Mouse (Mus musculus): ENCODE data around the gene Eipr1.

The Eipr1 gene

GRCm38 (mm10) chr12:28823518-28823917, 71.9 kb downstream of the Eipr1 start:
- no peak for DNase-seq (ENCODE audit: low read depth, low spot score)

GRCm38 (mm10) chr12:28829502-28829901, 77.9 kb downstream of the Eipr1 start:
- DNase-seq (ENCODE audit: low read depth, low spot score), result peak; percentile 71

GRCm38 (mm10) chr12:28830471-28830870, 78.9 kb downstream of the Eipr1 start:
- DNase-seq (ENCODE audit: low read depth, low spot score), result no peak

GRCm38 (mm10) chr12:28831066-28831733, 79.6 kb downstream of the Eipr1 start:
- peak; percentile 57 for DNase-seq (ENCODE audit: low read depth, low spot score)

- peak; percentile 92 for DNase-seq (ENCODE audit: low read depth, low spot score)
These were observed 82.7 kb downstream of the Eipr1 start for GRCm38 (mm10) chr12:28834266-28834665.

GRCm38 (mm10) chr12:28835683-28836082, 84.1 kb downstream of the Eipr1 start:
- DNase-seq (ENCODE audit: low read depth, low spot score), result peak; percentile 72

GRCm38 (mm10) chr12:28838268-28838667, 86.7 kb downstream of the Eipr1 start:
- DNase-seq (ENCODE audit: low read depth, low spot score), result no peak

- no peak for DNase-seq (ENCODE audit: low read depth, low spot score)
These were observed 87.4 kb downstream of the Eipr1 start for GRCm38 (mm10) chr12:28838971-28839370.

GRCm38 (mm10) chr12:28841179-28841698, 89.6 kb downstream of the Eipr1 start:
- DNase-seq (ENCODE audit: low read depth, low spot score), result no peak

GRCm38 (mm10) chr12:28845811-28846210, 94.2 kb downstream of the Eipr1 start:
- DNase-seq (ENCODE audit: low read depth, low spot score), result peak; percentile 67

- no peak for DNase-seq (ENCODE audit: low read depth, low spot score)
These were observed 95.8 kb downstream of the Eipr1 start for GRCm38 (mm10) chr12:28847401-28847800.

GRCm38 (mm10) chr12:28848726-28849612, 97.4 kb downstream of the Eipr1 start:
- DNase-seq (ENCODE audit: low read depth, low spot score), result no peak

GRCm38 (mm10) chr12:28859495-28860263, 108.1 kb downstream of the Eipr1 start:
- no peak for DNase-seq (ENCODE audit: low read depth, low spot score)

GRCm38 (mm10) chr12:28860264-28860560, 108.6 kb downstream of the Eipr1 start:
- no peak for DNase-seq (ENCODE audit: low read depth, low spot score)

GRCm38 (mm10) chr12:28863260-28863659, 111.7 kb downstream of the Eipr1 start:
- DNase-seq (ENCODE audit: low read depth, low spot score), result no peak

- no peak for DNase-seq (ENCODE audit: low read depth, low spot score)
These were observed 114.5 kb downstream of the Eipr1 start for GRCm38 (mm10) chr12:28866121-28866520.

- no peak for DNase-seq (ENCODE audit: low read depth, low spot score)
These were observed 117.2 kb downstream of the Eipr1 start for GRCm38 (mm10) chr12:28868794-28869193.

- DNase-seq (ENCODE audit: low read depth, low spot score), result no peak
These were observed 120.7 kb downstream of the Eipr1 start for GRCm38 (mm10) chr12:28872271-28872670.

GRCm38 (mm10) chr12:28874781-28875251, 123.2 kb downstream of the Eipr1 start:
- DNase-seq (ENCODE audit: low read depth, low spot score), result no peak

- no peak for DNase-seq (ENCODE audit: low read depth, low spot score)
These were observed 123.9 kb downstream of the Eipr1 start for GRCm38 (mm10) chr12:28875471-28875870.

GRCm38 (mm10) chr12:28880471-28880870, 128.9 kb downstream of the Eipr1 start:
- DNase-seq (ENCODE audit: low read depth, low spot score), result no peak

- DNase-seq (ENCODE audit: low read depth, low spot score), result no peak
These were observed 136.1 kb downstream of the Eipr1 start for GRCm38 (mm10) chr12:28887712-28888111.

Measured in CD4-positive helper T cell, adult 2 months (primary cell).